Mouse (Mus musculus) bone marrow macrophage, adult 2 months (primary cell): Measurements from ENCODE around the gene Me3.

ENCODE experiments used
- CTCF ChIP-seq: IDR thresholded peaks from 2 replicates; pipeline ENCODE4 v1.5.1; 2012; ENCODE audit warnings: low read depth, mild to moderate bottlenecking, low read length, moderate library complexity
- POLR2A ChIP-seq: IDR thresholded peaks from 2 replicates; pipeline ENCODE4 v1.6.1; 2012; ENCODE audit warnings: mild to moderate bottlenecking, low read depth, low read length, borderline replicate concordance

GRCm38 (mm10) chr7:89809400-89809799, 177.2 kb downstream of the Me3 start:
- TF ChIP-seq POLR2A (no peak), CTCF (no peak)
